Mouse (Mus musculus) heart, embryonic 11.5 days (tissue): Measurements from ENCODE around the gene Rnf19b. TPM values are rescaled to one million over a fixed set of nuclear protein-coding genes. Genes with fewer than 3 reads are reported as not detected.
A peak's percentile ranks its signal among the peaks of the same experiment; 100 is the strongest.

Source experiments
- ATAC-seq: fragments of 200-750 bp; cut with Nextera tagmentation; replicated peaks from 2 replicates; pipeline ENCODE4 v1.8.0; 2017; ENCODE audit warnings: moderate library complexity; ENCODE audit not compliant: insufficient number of reproducible peaks, low FRiP score, low TSS enrichment
- H3K27ac ChIP-seq: fragments of 300-500 bp; sonication (generic); 2 replicates; pipeline ENCODE4 v1.5.1; 2014; ENCODE audit warnings: mild to moderate bottlenecking, low read depth, low read length
- H3K27me3 ChIP-seq: fragments of 300-500 bp; sonication (generic); 2 replicates; pipeline ENCODE4 v1.6.1; 2014; ENCODE audit warnings: mild to moderate bottlenecking, low read length, mixed read lengths; ENCODE audit not compliant: control insufficient read depth, insufficient read depth
- H3K36me3 ChIP-seq: fragments of 300-500 bp; sonication (generic); 2 replicates; pipeline ENCODE4 v1.6.1; 2014; ENCODE audit warnings: mild to moderate bottlenecking, low read length, moderate library complexity, mixed read lengths; ENCODE audit not compliant: control insufficient read depth, insufficient read depth
- H3K4me1 ChIP-seq: fragments of 300-500 bp; sonication (generic); 2 replicates; pipeline ENCODE4 v1.6.1; 2014; ENCODE audit warnings: low read length; ENCODE audit not compliant: control insufficient read depth, insufficient read depth
- H3K4me2 ChIP-seq: fragments of 300-500 bp; sonication (generic); 2 replicates; pipeline ENCODE4 v1.6.1; 2014; ENCODE audit warnings: mild to moderate bottlenecking, moderate library complexity
- H3K4me3 ChIP-seq: fragments of 300-500 bp; sonication (generic); 2 replicates; pipeline ENCODE4 v1.5.1; 2014; ENCODE audit warnings: low read depth, low read length
- H3K9ac ChIP-seq: fragments of 300-500 bp; sonication (generic); 2 replicates; pipeline ENCODE4 v1.6.1; 2014; ENCODE audit warnings: mild to moderate bottlenecking, low read depth, low read length, moderate library complexity
- H3K9me3 ChIP-seq: fragments of 300-500 bp; sonication (generic); replicated peaks from 2 replicates; pipeline ENCODE4 v1.6.1; 2016; ENCODE audit warnings: low read length; ENCODE audit not compliant: control insufficient read depth
- WGBS: fragments of 180-500 bp; shearing (Covaris S2); extraction: QIAGEN DNeasy Blood & Tissue Kit; methylation state at CpG from one replicate; pipeline ENCODE4 v1.1.7; 2014; ENCODE audit not compliant: insufficient replicate concordance; 5-methylcytosine and 5-hydroxymethylcytosine counted together
- polyA plus RNA-seq: library from polyadenylated mRNA; unstranded; fragments of >200 nt; fragmentation: Nextera tagmentation; extraction: Ambion mirVana; gene quantifications from 2 replicates; pipeline ENCODE4 v1.2.1, GENCODE M21; 2014

The Rnf19b gene
- polyA plus RNA-seq, 1 experiment from 2014 or later, result 7.1 TPM

DNA sequence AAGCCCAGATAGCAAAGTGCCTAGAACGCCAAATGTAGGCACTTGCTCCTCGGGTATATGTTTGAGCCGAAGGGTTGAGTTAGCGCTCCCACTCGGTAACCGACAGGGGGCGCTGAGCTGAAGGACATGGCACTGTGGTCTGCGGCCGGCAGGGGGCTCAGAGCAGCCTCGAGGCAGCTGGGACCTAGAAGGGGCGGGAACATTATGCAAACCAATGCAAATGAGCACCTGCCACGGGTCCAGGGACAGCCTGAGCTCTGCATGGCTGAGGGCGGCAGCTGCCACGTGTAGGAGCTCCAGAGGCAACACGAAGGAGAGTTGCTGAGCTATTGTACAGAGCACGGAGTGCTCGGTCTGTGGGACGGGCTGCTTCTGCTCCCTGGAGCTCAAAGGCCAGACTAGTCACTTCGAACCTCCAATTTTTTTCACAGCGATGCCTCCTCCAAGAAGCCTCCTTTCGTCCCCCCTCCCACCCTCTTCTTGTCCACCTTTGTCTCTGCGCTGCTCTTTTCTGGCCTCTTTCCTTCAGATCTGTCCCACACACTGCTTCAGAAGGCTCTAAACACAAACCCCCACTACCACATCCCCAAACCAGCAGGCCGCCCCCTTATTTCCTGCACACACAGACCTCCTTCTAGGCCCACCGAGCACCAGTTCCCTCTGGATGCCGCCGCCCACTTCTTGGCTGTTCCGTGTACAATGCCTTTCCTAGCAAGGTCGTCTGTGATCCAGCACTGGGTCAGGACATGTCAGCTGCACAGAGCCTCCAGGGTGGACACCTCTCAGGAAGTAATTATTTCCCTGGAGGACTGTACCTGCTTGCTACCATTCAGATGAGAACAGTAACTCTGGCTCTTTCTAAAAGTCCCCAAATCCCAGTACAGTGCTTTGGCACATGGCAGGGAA, 55.3 kb downstream of the Rnf19b start:
- no peak overlapping the region for H3K27ac ChIP-seq
- no peaks in the 10 kb centered on the region for H3K9me3 ChIP-seq
- WGBS, result 32% methylated on average over 28 of the region's 28 CpGs
- no peak overlapping the region for H3K9ac ChIP-seq
- no peaks in the 10 kb centered on the region for H3K4me1 ChIP-seq
- no peak overlapping the region for H3K4me2 ChIP-seq
- H3K36me3 ChIP-seq, result no peaks in the 10 kb centered on the region
- peak; percentile 40; the same call in 1 of the 2 replicates for ATAC-seq
- no peak overlapping the region for H3K4me3 ChIP-seq
- H3K27me3 ChIP-seq, result peaks cover 34% of the 10 kb centered on the region

GRCm38 (mm10) chr4:129116703-129117102, 58.6 kb downstream of the Rnf19b start:
- peaks cover 53% of the 10 kb centered on the region for H3K27me3 ChIP-seq
- H3K4me2 ChIP-seq, result no peak overlapping the region
- no peak overlapping the region for H3K4me3 ChIP-seq
- H3K9me3 ChIP-seq, result no peaks in the 10 kb centered on the region
- H3K4me1 ChIP-seq, result peaks cover 6% of the 10 kb centered on the region
- no peak for ATAC-seq
- no peak overlapping the region for H3K27ac ChIP-seq
- no peak overlapping the region for H3K9ac ChIP-seq
- 87% methylated on average over 8 of the region's 8 CpGs for WGBS
- no peaks in the 10 kb centered on the region for H3K36me3 ChIP-seq

DNA sequence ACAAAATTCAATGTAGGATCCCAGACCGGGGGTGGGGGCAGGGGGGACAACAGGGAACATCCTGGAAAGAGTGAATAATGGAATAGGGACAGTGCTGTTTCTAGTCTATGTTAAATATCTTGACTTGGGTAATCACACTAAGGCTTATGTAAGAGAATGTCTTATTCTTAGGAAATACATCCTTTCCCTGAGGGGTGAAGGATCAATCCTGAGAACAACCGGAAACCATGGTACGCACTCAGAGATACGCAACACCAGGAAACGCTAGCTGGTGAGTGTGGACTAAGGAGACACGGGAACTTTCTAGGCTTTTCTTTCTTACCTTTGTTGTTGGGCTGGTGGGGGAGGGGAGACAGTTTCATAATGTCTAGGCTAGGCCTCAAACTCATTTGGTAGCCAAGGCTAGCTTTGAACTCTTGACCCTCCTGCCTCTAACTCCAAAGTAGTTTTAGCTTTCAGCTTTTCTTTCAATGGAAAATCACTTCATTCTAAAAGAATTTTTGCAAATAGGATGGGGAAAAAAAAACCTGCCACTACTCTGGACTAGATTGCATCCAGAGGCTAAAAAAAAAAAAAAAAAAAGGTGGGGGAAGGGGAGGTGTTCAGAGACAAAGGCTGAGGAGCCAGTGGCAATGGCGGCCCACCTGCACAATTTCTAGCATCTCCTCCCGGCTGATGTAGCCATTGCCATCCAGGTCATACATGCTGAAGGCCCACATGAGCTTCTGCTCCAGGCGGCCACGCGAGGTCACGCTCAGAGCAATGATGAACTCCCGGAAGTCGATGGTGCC, 59.8 kb downstream of the Rnf19b start:
- 81% methylated on average over 14 of the region's 14 CpGs for WGBS
- H3K27ac ChIP-seq, result no peak overlapping the region
- no peak overlapping the region for H3K9ac ChIP-seq
- H3K4me1 ChIP-seq, result peaks cover 6% of the 10 kb centered on the region
- H3K9me3 ChIP-seq, result no peaks in the 10 kb centered on the region
- no peak overlapping the region for H3K4me2 ChIP-seq
- no peaks in the 10 kb centered on the region for H3K36me3 ChIP-seq
- H3K27me3 ChIP-seq, result peaks cover 61% of the 10 kb centered on the region
- no peak for ATAC-seq
- no peak overlapping the region for H3K4me3 ChIP-seq

DNA sequence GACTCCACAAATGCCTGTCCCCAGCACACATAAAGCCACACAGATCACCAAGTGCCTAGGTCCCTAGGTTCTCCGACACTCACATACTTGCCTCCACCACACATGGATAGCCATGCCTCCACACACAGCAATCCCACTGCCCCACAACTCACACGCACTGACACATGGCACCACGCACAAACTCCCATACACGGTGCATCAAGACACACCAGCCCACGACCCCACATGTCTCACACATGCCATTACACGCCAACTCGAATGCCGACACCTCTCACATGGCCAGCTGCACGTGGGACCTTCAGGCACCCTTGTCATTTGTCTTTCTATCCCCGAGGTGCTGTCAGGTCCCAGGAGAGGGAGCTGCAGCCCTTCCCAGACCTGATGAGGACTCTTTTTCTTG, 61.6 kb downstream of the Rnf19b start:
- ATAC-seq, result no peak

GRCm38 (mm10) chr4:129120520-129121445, 62.7 kb downstream of the Rnf19b start:
- Histone ChIP-seq H3K36me3 (no peaks in the 10 kb centered on the region), H3K4me1 (peaks cover 18% of the 10 kb centered on the region), H3K4me3 (peak overlapping the region; percentile 45), H3K27ac (no peak overlapping the region), H3K27me3 (peaks cover 71% of the 10 kb centered on the region), H3K4me2 (peak overlapping the region; percentile 86), H3K9ac (no peak overlapping the region), H3K9me3 (no peaks in the 10 kb centered on the region)
- 2% methylated on average over 37 of the region's 59 CpGs for WGBS
- no peak for ATAC-seq

More for the DNA sequence above, 61.6 kb downstream of the Rnf19b start:
- H3K9me3 ChIP-seq, result no peaks in the 10 kb centered on the region
- H3K4me3 ChIP-seq, result no peak overlapping the region
- peaks cover 8% of the 10 kb centered on the region for H3K4me1 ChIP-seq
- H3K4me2 ChIP-seq, result no peak overlapping the region
- no peaks in the 10 kb centered on the region for H3K36me3 ChIP-seq
- H3K27ac ChIP-seq, result no peak overlapping the region
- H3K27me3 ChIP-seq, result peaks cover 66% of the 10 kb centered on the region
- H3K9ac ChIP-seq, result no peak overlapping the region
- whole genome bisulfite sequencing, result 66% methylated on average over 10 of the region's 10 CpGs

- under 1% methylated on average over 17 of the region's 17 CpGs for WGBS
- Histone ChIP-seq H3K4me1 (peaks cover 23% of the 10 kb centered on the region), H3K36me3 (no peaks in the 10 kb centered on the region), H3K9me3 (no peaks in the 10 kb centered on the region), H3K27me3 (peaks cover 75% of the 10 kb centered on the region), H3K4me2 (peak within 1 kb of the TSS; percentile 86), H3K27ac (no peak within 1 kb of the TSS), H3K9ac (no peak within 1 kb of the TSS), H3K4me3 (peak within 1 kb of the TSS; percentile 45)
- ATAC-seq, result no peak
Measured at GRCm38 (mm10) chr4:129121569-129122086, 63.6 kb downstream of the Rnf19b start, which contains the start of gene Hpca. Gene Hpca, minus strand, starts transcription at chr4:129122036.

- peaks cover 23% of the 10 kb centered on the region for H3K4me1 ChIP-seq
- H3K4me3 ChIP-seq, result no peak overlapping the region
- H3K36me3 ChIP-seq, result no peaks in the 10 kb centered on the region
- H3K27me3 ChIP-seq, result peaks cover 76% of the 10 kb centered on the region
- WGBS, result 28% methylated on average over 9 of the region's 9 CpGs
- H3K4me2 ChIP-seq, result no peak overlapping the region
- ATAC-seq, result no peak
- H3K9ac ChIP-seq, result no peak overlapping the region
- H3K9me3 ChIP-seq, result no peaks in the 10 kb centered on the region
- H3K27ac ChIP-seq, result no peak overlapping the region
Measured at GRCm38 (mm10) chr4:129122107-129122506, 64.0 kb downstream of the Rnf19b start.

GRCm38 (mm10) chr4:129122719-129123118, 64.6 kb downstream of the Rnf19b start:
- Histone ChIP-seq H3K9me3 (no peaks in the 10 kb centered on the region), H3K36me3 (no peaks in the 10 kb centered on the region), H3K27me3 (peaks cover 76% of the 10 kb centered on the region), H3K9ac (no peak overlapping the region), H3K4me2 (no peak overlapping the region), H3K4me3 (no peak overlapping the region), H3K27ac (no peak overlapping the region), H3K4me1 (peaks cover 23% of the 10 kb centered on the region)
- no peak for ATAC-seq
- 10% methylated on average over 8 of the region's 8 CpGs for WGBS
